8 mouse cellular contexts compared by ENCODE assay signal in genomic region chr6:81987580-81987979, GRCm38 (mm10). TPM values are rescaled to one million over a fixed set of nuclear protein-coding genes. Genes with fewer than 3 reads are reported as not detected.
DNase-seq lines count a peak whose midpoint lies in the region; ATAC-seq and TF ChIP-seq lines count a peak whose summit lies in the region.

No protein-coding gene starts in this region.

- intact Hi-C loops in heart, postnatal 36 days (cut with DNase I), result loop anchor here (1.0 to 10.0 kb wide), 5 partner anchors 55 to 983 kb away; no protein-coding TSS in a partner anchor

- POLR2A ChIA-PET in Patski (lab: Charles Lee), result interaction anchor here (0.6 to 3.7 kb wide), 9 partner anchors 43 to 974 kb away, joined by 3 to 31 read pairs (median 4); partner anchors contain the start of gene Eva1a

- in situ Hi-C loops in Patski (cut with MboI; ENCODE audit: low pct_unique_long_range_greater_than_20kb), result loop anchor here (5.0 kb wide), 3 partner anchors 55 to 905 kb away; partner anchors contain the start of gene Eva1a

- H3K4me2 ChIP-seq in heart, embryonic 16.5 days (ENCODE audit: low read depth, low read length), result no peak overlapping the region
- no peak overlapping the region for H3K4me2 ChIP-seq in hindbrain, embryonic 13.5 days

- no peak overlapping the region for H3K4me3 ChIP-seq in heart, embryonic 16.5 days (ENCODE audit: low read length)
- H3K4me3 ChIP-seq in hindbrain, embryonic 13.5 days, result no peak overlapping the region

- H3K9ac ChIP-seq in heart, embryonic 16.5 days (ENCODE audit: low read length), result 0 out of 2 replicates have a peak overlapping the region, but pooled peaks have one; percentile 30
- H3K9ac ChIP-seq in hindbrain, embryonic 13.5 days, result no peak overlapping the region

- peaks cover 4% of the 10 kb centered on the region; the same call in 1 of the 2 replicates for H3K4me1 ChIP-seq in heart, embryonic 16.5 days (ENCODE audit: control insufficient read depth, insufficient read depth, low read length)
- peaks cover 9% of the 10 kb centered on the region; the same call in 1 of the 2 replicates for H3K4me1 ChIP-seq in hindbrain, embryonic 13.5 days (replicated peaks)

- H3K9me3 ChIP-seq in heart, embryonic 16.5 days (replicated peaks; ENCODE audit: control insufficient read depth, low read length), result no peaks in the 10 kb centered on the region
- no peaks in the 10 kb centered on the region for H3K9me3 ChIP-seq in hindbrain, embryonic 13.5 days

- no peak for TF ChIP-seq CTCF in Patski (IDR thresholded peaks at IDR 0.05)

- ATAC-seq in heart, embryonic 16.5 days (replicated peaks; ENCODE audit: extremely low read depth, insufficient read depth, low FRiP score), result no peak
- ATAC-seq in Patski, result peak; percentile 63
- no peak for ATAC-seq in megakaryocyte-erythroid progenitor cell, adult 5-6 weeks (replicated peaks; ENCODE audit: low FRiP score, low TSS enrichment, poor library complexity, severe bottlenecking)
- no peak for ATAC-seq in hindbrain, embryonic 13.5 days (ENCODE audit: low FRiP score)

- no peaks in the 10 kb centered on the region for H3K36me3 ChIP-seq in heart, embryonic 16.5 days (ENCODE audit: control insufficient read depth, insufficient read depth)
- H3K36me3 ChIP-seq in hindbrain, embryonic 13.5 days, result no peaks in the 10 kb centered on the region

- CTCF ChIA-PET in Patski (lab: Charles Lee), result interaction anchor here (0.6 to 7.1 kb wide), 21 partner anchors 11 to 141 kb away, joined by 3 to 73 read pairs (median 6); partner anchors contain the start of gene Eva1a

- H3K27me3 ChIP-seq in heart, embryonic 16.5 days (ENCODE audit: control insufficient read depth, insufficient read depth, low read length), result no peaks in the 10 kb centered on the region
- H3K27me3 ChIP-seq in Patski, result no peaks in the 10 kb centered on the region
- 0 out of 2 replicates have a peak, but pooled peaks cover 3% of the 10 kb centered on the region for H3K27me3 ChIP-seq in hindbrain, embryonic 13.5 days

- WGBS in heart, embryonic 16.5 days, result 82% methylated on average over 3 of the region's 3 CpGs
- 60% methylated on average over 3 of the region's 3 CpGs for WGBS in hindbrain, embryonic 13.5 days

- no peak overlapping the region for H3K27ac ChIP-seq in heart, embryonic 16.5 days (ENCODE audit: low read length)
- H3K27ac ChIP-seq in hindbrain, embryonic 13.5 days, result no peak overlapping the region

- DNase-seq in heart, postnatal 36 days, result no peak
- no peak for DNase-seq in Patski (ENCODE audit: low read depth, low spot score)
- peak; percentile 30 to 53 for DNase-seq in frontal cortex, postnatal 10 days (ENCODE audit: low spot score in 2 of 2)
- peak; percentile 6 to 30 for DNase-seq in layer of hippocampus, postnatal 25 days (ENCODE audit: extremely low spot score in 1 of 2, low spot score in 1 of 2)
- DNase-seq in spleen, adult 12 weeks (ENCODE audit: low spot score), result no peak

RNA-seq across cellular contexts. Expression of gene Mrpl19, which starts 21.8 kb away (rescaled TPM):
- 44.1 and 49.0 TPM in 2 replicates for polyA plus RNA-seq in heart, embryonic 16.5 days (2015; fragmentation: Nextera tagmentation; extraction: Ambion mirVana)
- 10 to 100 TPM; 32.1 to 39.4 TPM for total RNA-seq in heart, postnatal 36 days (2021)
- polyA plus RNA-seq in Patski (2021), result 46.7 TPM
- 10 to 100 TPM; 28.4 to 36.7 TPM for total RNA-seq in layer of hippocampus, postnatal 25 days (2021)
- 20.9 and 22.2 TPM in 2 replicates for total RNA-seq in megakaryocyte-erythroid progenitor cell, adult 5-6 weeks (2014; fragmentation: Nextera tagmentation)
- total RNA-seq in megakaryocyte-erythroid progenitor cell, adult 5-6 weeks (2017), result 17.5 and 46.0 TPM in 2 replicates
- polyA plus RNA-seq in hindbrain, embryonic 13.5 days (2015; fragmentation: Nextera tagmentation; extraction: Ambion mirVana), result 41.9 and 48.5 TPM in 2 replicates

RNA-seq across cellular contexts. Expression of gene Eva1a, which starts 53.3 kb away (rescaled TPM):
- 5.8 and 7.5 TPM in 2 replicates for polyA plus RNA-seq in heart, embryonic 16.5 days (2015; fragmentation: Nextera tagmentation; extraction: Ambion mirVana)
- 1 to 10 TPM; 2.6 to 2.8 TPM for total RNA-seq in heart, postnatal 36 days (2021)
- polyA plus RNA-seq in Patski (2021), result 48.0 TPM
- 10 to 100 TPM; 14.6 to 16.9 TPM for total RNA-seq in layer of hippocampus, postnatal 25 days (2021)
- total RNA-seq in megakaryocyte-erythroid progenitor cell, adult 5-6 weeks (2014; fragmentation: Nextera tagmentation), result not detected in 2 replicates
- not detected in 2 replicates for total RNA-seq in megakaryocyte-erythroid progenitor cell, adult 5-6 weeks (2017)
- 0.96 and 1.1 TPM in 2 replicates for polyA plus RNA-seq in hindbrain, embryonic 13.5 days (2015; fragmentation: Nextera tagmentation; extraction: Ambion mirVana)

Comparison
In these comparisons a context has a peak if more than half of its experiments do, and no peak if none do; other contexts are left out.
1. DNase-seq: peak in frontal cortex, postnatal 10 days (2 of 2) and layer of hippocampus, postnatal 25 days (2 of 2); none in heart, postnatal 36 days (0 of 2), Patski (single experiment) and spleen, adult 12 weeks (single experiment).
2. RNA of gene Eva1a, which starts 53.3 kb away (total RNA-seq): 14.6 to 16.9 TPM in layer of hippocampus, postnatal 25 days; 2.6 to 2.8 TPM in heart, postnatal 36 days and not detected in megakaryocyte-erythroid progenitor cell, adult 5-6 weeks; every median in the first group is over 4 times any median in the second.